In the genomic region with DNA sequence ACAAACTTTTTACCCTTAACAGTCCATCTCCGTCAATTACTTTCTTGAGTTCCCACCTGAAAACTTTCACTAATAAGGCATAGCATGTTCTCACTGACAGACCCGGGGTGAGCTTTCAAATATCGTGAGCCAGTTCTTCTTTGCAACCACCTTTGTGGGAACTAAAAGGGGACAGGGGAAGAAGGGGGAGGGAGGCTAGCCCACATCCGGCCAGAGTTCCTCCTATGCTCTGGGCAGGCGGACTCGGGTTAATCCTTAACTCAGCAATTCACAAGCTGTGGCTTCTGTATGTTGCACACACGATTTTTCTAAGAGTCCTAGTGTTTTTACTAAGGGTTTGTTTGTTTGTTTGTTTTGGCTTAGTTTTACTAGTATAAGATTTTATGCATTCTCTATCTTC, we compare ENCODE assay signal across 8 mouse cellular contexts. TPM values are rescaled to one million over a fixed set of nuclear protein-coding genes. Genes with fewer than 3 reads are reported as not detected.
A peak's percentile ranks its signal among the peaks of the same experiment; 100 is the strongest.
DNase-seq lines count a peak whose midpoint lies in the region; ATAC-seq lines count a peak whose summit lies in the region.

No protein-coding gene starts in this region.

- DNase-seq in gastrocnemius, postnatal 25 days: peak; percentile 22
- no peak for DNase-seq in gastrocnemius, adult 18-20 months (ENCODE audit: low spot score)
- DNase-seq in liver: peak; percentile 51
- peak; percentile 83 to 85 for DNase-seq in spleen, postnatal 36 days (ENCODE audit: low spot score in 2 of 2)
- no peak for DNase-seq in gastrocnemius, postnatal 14 days
- DNase-seq in cerebellum, postnatal 10 days: no peak
- no peak for DNase-seq in testis, postnatal 10 days (ENCODE audit: low spot score)

- intact Hi-C loops in gastrocnemius, postnatal 14 days (cut with DNase I; ENCODE audit: low total_unique reads): loop anchor here (2.0 kb wide), 1 partner anchor 44 kb away; no protein-coding TSS in a partner anchor

- peak; percentile 85 for ATAC-seq in granulocyte monocyte progenitor cell, adult 5-6 weeks (replicated peaks; ENCODE audit: poor library complexity, severe bottlenecking)

RNA-seq across cellular contexts. Expression of gene Irgm2, which starts 24.9 kb away (rescaled TPM):
- 1 to 10 TPM; 6.1 to 9.1 TPM for total RNA-seq in gastrocnemius, postnatal 25 days (2021)
- total RNA-seq in gastrocnemius, adult 18-20 months (2021): 10 to 100 TPM in 1 of 2 experiments, 1 to 10 TPM in 1; 7.9 to 13.9 TPM
- 5.2 and 5.4 TPM in 2 replicates for total RNA-seq in granulocyte monocyte progenitor cell, adult 5-6 weeks (2014; fragmentation: Nextera tagmentation)
- total RNA-seq in granulocyte monocyte progenitor cell, adult 5-6 weeks (2017): 4.2 and 6.3 TPM in 2 replicates
- 1 to 10 TPM; 4.8 to 5.5 TPM for total RNA-seq in gastrocnemius, postnatal 14 days (2021)

RNA-seq across cellular contexts. Expression of gene Igtp, which starts 25.0 kb away (rescaled TPM):
- 1 to 10 TPM; 3.6 to 4.3 TPM for total RNA-seq in gastrocnemius, postnatal 25 days (2021)
- 10 to 100 TPM in 1 of 2 experiments, 1 to 10 TPM in 1; 6.7 to 13.8 TPM for total RNA-seq in gastrocnemius, adult 18-20 months (2021)
- 8.5 and 9.6 TPM in 2 replicates for total RNA-seq in granulocyte monocyte progenitor cell, adult 5-6 weeks (2014; fragmentation: Nextera tagmentation)
- total RNA-seq in granulocyte monocyte progenitor cell, adult 5-6 weeks (2017): 8.7 and 11.8 TPM in 2 replicates
- 1 to 10 TPM; 3.5 to 3.7 TPM for total RNA-seq in gastrocnemius, postnatal 14 days (2021)

RNA-seq across cellular contexts. Expression of gene 4930438A08Rik, which starts 50.3 kb away (rescaled TPM):
- total RNA-seq in gastrocnemius, postnatal 25 days (2021): not detected
- total RNA-seq in gastrocnemius, adult 18-20 months (2021): not detected
- total RNA-seq in granulocyte monocyte progenitor cell, adult 5-6 weeks (2014; fragmentation: Nextera tagmentation): 2.2 TPM in 1 of 2 replicates, not detected in the other
- 2.8 and 4.7 TPM in 2 replicates for total RNA-seq in granulocyte monocyte progenitor cell, adult 5-6 weeks (2017)
- not detected for total RNA-seq in gastrocnemius, postnatal 14 days (2021)

RNA-seq across cellular contexts. Expression of gene Mrpl22, which starts 52.9 kb away (rescaled TPM):
- total RNA-seq in gastrocnemius, postnatal 25 days (2021): 10 to 100 TPM; 39.0 to 41.5 TPM
- 10 to 100 TPM; 44.2 to 47.3 TPM for total RNA-seq in gastrocnemius, adult 18-20 months (2021)
- 77.4 and 92.5 TPM in 2 replicates for total RNA-seq in granulocyte monocyte progenitor cell, adult 5-6 weeks (2014; fragmentation: Nextera tagmentation)
- total RNA-seq in granulocyte monocyte progenitor cell, adult 5-6 weeks (2017): 58.4 and 65.0 TPM in 2 replicates
- total RNA-seq in gastrocnemius, postnatal 14 days (2021): 10 to 100 TPM; 39.7 to 43.8 TPM

RNA-seq across cellular contexts. Expression of gene Gemin5, which starts 56.0 kb away (rescaled TPM):
- 1 to 10 TPM; 8.1 to 9.3 TPM for total RNA-seq in gastrocnemius, postnatal 25 days (2021)
- total RNA-seq in gastrocnemius, adult 18-20 months (2021): 1 to 10 TPM; 8.8 to 8.9 TPM
- 23.7 and 26.5 TPM in 2 replicates for total RNA-seq in granulocyte monocyte progenitor cell, adult 5-6 weeks (2014; fragmentation: Nextera tagmentation)
- total RNA-seq in granulocyte monocyte progenitor cell, adult 5-6 weeks (2017): 29.6 and 31.4 TPM in 2 replicates
- 10 to 100 TPM in 1 of 2 experiments, 1 to 10 TPM in 1; 9.5 to 10.8 TPM for total RNA-seq in gastrocnemius, postnatal 14 days (2021)

Comparison
In these comparisons a context has a peak if more than half of its experiments do, and no peak if none do; other contexts are left out.
1. DNase-seq: peak in gastrocnemius, postnatal 25 days (single experiment), liver (single experiment) and spleen, postnatal 36 days (2 of 2); none in gastrocnemius, adult 18-20 months (single experiment), gastrocnemius, postnatal 14 days (single experiment), cerebellum, postnatal 10 days (0 of 2) and testis, postnatal 10 days (single experiment).